Mouse (Mus musculus) Patski (cell line): ENCODE measurements around the gene Os9. TPM values are rescaled to one million over a fixed set of nuclear protein-coding genes. Genes with fewer than 3 reads are reported as not detected.
"Not testable (repeated sequence)": the region's sequence is repeated elsewhere in the genome, so short reads cannot be mapped to it uniquely, and the experiment has no call there.

Source experiments
- ATAC-seq: fragments of 100-300 bp; one replicate; pipeline ENCODE4 v1.8.0; 2021
- CTCF ChIA-PET: fragments of 350-600 bp; sonication (Branson Sonifier 250); formaldehyde crosslinking; loops from one replicate; lab custom pipeline; 2022; ENCODE audit warnings: inconsistent platforms; lab: Charles Lee
- POLR2A ChIA-PET: fragments of 350-600 bp; sonication (Branson Sonifier 250); formaldehyde crosslinking; loops from one replicate; lab custom pipeline; 2022; ENCODE audit warnings: antibody characterized with exemption, inconsistent platforms; lab: Charles Lee
- DNase-seq: peaks from one replicate; pipeline ENCODE4 v3.0.0-alpha.2; 2011; ENCODE audit warnings: low read depth, low spot score
- H3K27me3 ChIP-seq: fragments of 371-371 bp; one replicate; pipeline ENCODE4 v1.5.1; 2021
- CTCF ChIP-seq: fragments of 100-300 bp; IDR thresholded peaks from one replicate; pipeline ENCODE4 v1.5.1; 2021
- in situ Hi-C: fragments of 300-500 bp; cut with MboI; formaldehyde crosslinking; loops from 3 replicates; pipeline ENCODE4 v1.11.1; 2018; ENCODE audit warnings: low pct_unique_long_range_greater_than_20kb, mixed read lengths
- polyA plus RNA-seq: library from polyadenylated mRNA; unstranded; gene quantifications from one replicate; pipeline ENCODE4 v1.2.3, GENCODE M21; 2021

Os9 gene
- polyA plus RNA-seq, 1 experiment from 2014 or later: 173 TPM

DNA sequence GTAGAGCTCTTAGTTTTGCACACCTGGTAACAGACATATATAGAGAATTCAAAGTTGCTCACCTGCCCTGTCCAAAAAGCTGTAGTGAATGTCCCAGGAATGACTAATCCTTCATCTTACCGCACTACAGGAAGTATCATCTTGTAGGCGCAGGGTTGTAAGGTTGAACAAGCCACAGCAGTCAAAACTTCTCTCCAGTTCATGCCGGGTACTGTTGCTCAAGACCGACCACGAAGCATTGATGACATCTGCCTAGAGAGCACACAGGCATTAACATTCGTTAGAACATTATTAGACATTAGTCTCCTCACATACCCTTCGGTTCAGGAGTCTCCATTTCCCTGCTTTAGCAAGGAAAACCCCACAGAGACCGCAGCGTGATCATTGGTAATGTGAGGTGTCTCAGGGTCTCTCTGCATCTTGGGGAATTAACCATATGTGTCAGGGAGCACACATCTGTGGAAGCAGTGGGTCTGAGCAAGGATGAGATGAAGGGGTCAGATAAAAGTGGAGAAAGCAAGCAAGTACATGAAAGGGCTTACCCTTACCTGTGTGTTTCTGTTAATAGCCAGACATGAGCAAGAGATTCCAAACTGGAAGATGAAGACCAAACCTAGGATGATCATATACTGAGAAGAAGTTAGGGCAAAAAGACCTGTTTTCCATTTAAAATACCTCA, 52.4 kb downstream of the Os9 start:
- H3K27me3 ChIP-seq: no peaks in the 10 kb centered on the region
- no peak for ATAC-seq
- DNase-seq: no peak
- TF ChIP-seq CTCF: no peak
- ChIA-PET CTCF (interaction anchor here (1.3 to 1.7 kb wide), 2 partner anchors 10 to 15 kb away, joined by 4 read pairs; no protein-coding TSS in a partner anchor), POLR2A (no interaction called here)
- in situ Hi-C loops: loop anchor here (25.0 kb wide), 1 partner anchor 594 kb away; the partner anchor contains the start of genes Nab2 and Nemp1

GRCm38 (mm10) chr10:127066519-127067018, 54.4 kb downstream of the Os9 start:
- POLR2A ChIA-PET: no interaction called here
- in situ Hi-C loops: loop anchor here (25.0 kb wide), 1 partner anchor 596 kb away; the partner anchor contains the start of genes Nab2 and Nemp1
- DNase-seq: no peak
- no peak for TF ChIP-seq CTCF
- no peak for ATAC-seq
- CTCF ChIA-PET: no interaction called here
- H3K27me3 ChIP-seq: no peaks in the 10 kb centered on the region

GRCm38 (mm10) chr10:127065981-127066380, 55.0 kb downstream of the Os9 start:
- ATAC-seq (no peak), DNase-seq (no peak)
- POLR2A ChIA-PET: no interaction called here
- in situ Hi-C loops: loop anchor here (25.0 kb wide), 1 partner anchor 596 kb away; the partner anchor contains the start of genes Nab2 and Nemp1
- CTCF ChIA-PET: no interaction called here
- H3K27me3 ChIP-seq: no peaks in the 10 kb centered on the region
- TF ChIP-seq CTCF: no peak

DNA sequence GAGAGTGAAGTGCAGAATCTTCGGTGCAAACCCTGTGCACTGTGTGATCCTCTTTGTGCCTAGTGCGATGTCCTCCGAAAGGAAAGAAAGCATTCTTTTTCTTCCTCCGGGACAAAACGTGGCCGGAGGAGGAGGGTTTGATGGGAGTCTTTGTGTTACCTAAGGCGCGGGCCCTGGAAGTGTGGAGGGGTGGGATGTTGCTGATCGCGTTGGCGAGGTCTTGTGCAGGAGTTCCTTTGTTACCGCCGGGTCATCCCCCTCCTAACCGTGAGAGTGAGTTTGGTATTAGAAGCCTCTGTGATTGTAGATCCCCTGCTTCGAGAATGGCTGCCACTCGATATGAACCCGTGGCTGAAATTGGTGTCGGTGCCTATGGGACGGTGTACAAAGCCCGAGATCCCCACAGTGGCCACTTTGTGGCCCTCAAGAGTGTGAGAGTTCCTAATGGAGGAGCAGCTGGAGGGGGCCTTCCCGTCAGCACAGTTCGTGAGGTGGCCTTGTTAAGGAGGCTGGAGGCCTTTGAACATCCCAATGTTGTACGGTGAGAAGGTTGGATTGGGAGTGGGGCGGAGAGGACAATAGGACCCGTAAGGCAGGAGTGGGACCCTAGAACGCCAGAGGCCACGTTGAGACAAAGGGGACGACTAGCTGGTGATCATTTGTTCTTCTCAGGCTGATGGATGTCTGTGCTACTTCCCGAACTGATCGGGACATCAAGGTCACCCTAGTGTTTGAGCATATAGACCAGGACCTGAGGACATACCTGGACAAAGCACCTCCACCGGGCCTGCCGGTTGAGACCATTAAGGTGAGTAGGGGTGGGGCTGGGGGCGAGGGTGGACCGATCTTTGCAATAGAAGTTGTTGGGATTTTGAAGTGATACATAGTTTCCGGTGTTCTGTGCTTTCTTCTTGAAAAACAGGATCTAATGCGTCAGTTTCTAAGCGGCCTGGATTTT, 56.7 kb downstream of the Os9 start:
- no peak for TF ChIP-seq CTCF
- ATAC-seq (no peak), DNase-seq (no peak)
- in situ Hi-C loops: loop anchor here (25.0 kb wide), 1 partner anchor 598 kb away; the partner anchor contains the start of genes Nab2 and Nemp1
- CTCF ChIA-PET: interaction anchor here (0.8 kb wide), 1 partner anchor 9 kb away, joined by 3 read pairs; no protein-coding TSS in a partner anchor
- POLR2A ChIA-PET: interaction anchor here (0.6 to 1.1 kb wide), 2 partner anchors 10 to 81 kb away, joined by 3 read pairs; partner anchors contain the start of gene Agap2
- no peaks in the 10 kb centered on the region for H3K27me3 ChIP-seq

DNA sequence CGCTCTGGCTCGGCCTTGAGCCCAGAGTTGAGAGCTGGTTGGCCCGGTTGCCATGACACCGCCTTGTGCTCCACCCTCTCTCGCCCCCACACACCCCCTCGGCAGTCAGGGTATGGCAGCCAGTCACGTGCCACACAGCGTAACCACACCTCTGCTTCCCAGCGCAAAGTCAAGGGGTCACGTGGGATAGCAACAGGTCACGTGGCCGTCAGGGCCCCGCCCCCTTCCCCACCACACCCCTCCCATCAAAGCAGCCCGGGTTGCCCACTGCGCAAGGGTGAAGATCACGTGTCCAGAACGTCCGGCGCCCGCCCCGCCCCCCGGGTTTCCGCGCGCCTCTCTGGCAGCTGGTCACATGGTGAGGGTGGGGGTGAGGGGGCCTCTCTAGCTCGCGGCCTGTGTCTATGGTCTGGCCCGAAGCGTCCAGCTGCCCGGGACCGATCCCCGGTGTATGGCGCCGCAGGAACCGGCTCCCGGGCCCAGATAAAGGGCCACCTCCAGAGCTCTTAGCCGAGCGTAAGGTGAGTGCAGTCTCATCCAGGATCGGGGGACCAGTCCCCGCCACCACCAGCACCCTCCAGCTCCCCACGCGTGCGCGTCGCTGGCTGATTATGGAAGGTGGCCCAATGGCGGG, 57.6 kb downstream of the Os9 start, which contains the start of gene Cdk4:
Cdk4 (plus strand) TSS at position 296 of the 634 bp plus-strand sequence.
- ChIA-PET CTCF (interaction anchor here (0.8 kb wide), 1 partner anchor 10 kb away, joined by 3 read pairs; no protein-coding TSS in a partner anchor), POLR2A (interaction anchor here (0.6 to 1.1 kb wide), 3 partner anchors 11 to 82 kb away, joined by 3 read pairs; partner anchors contain the start of gene Agap2)
- peak; percentile 91 for DNase-seq
- no peaks in the 10 kb centered on the region for H3K27me3 ChIP-seq
- no peak for TF ChIP-seq CTCF
- ATAC-seq: peak; percentile 67
- in situ Hi-C loops: loop anchor here (25.0 kb wide), 1 partner anchor 599 kb away; the partner anchor contains the start of genes Nab2 and Nemp1

DNA sequence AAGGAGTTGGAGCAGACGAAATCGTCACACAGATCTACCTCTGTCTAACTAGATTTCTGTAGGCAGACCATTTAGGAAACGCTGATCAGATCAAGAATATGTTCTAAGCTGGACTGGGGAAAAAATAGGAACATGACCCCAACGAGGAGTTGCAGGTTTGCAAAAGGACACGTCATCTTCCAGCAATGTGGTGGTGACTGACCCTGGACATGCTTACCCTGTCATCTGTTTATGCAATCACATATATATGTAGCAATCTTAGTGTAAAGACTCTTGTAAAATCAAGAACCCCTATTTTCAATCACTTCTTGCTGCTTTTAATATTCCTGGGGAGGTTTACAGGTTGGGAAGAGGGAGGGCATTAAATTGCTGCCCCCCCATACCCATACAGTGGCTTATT, 58.4 kb downstream of the Os9 start:
- no peak for ATAC-seq
- POLR2A ChIA-PET: interaction anchor here (1.0 to 1.1 kb wide), 2 partner anchors 12 to 29 kb away, joined by 3 read pairs; partner anchors contain the start of gene Agap2
- no peaks in the 10 kb centered on the region for H3K27me3 ChIP-seq

GRCm38 (mm10) chr10:127062101-127062500, 58.8 kb downstream of the Os9 start:
- ATAC-seq, POLR2A ChIA-PET, DNase-seq, H3K27me3 ChIP-seq: not testable (repeated sequence)
- in situ Hi-C loops: loop anchor here (25.0 kb wide), 1 partner anchor 600 kb away; the partner anchor contains the start of genes Nab2 and Nemp1
- CTCF ChIA-PET: interaction anchor here (1.0 to 1.5 kb wide), 2 partner anchors 30 to 141 kb away, joined by 3 to 6 read pairs; no protein-coding TSS in a partner anchor

More for the DNA sequence above, 58.4 kb downstream of the Os9 start:
- DNase-seq: no peak
- CTCF ChIA-PET: interaction anchor here (1.5 kb wide), 1 partner anchor 31 kb away, joined by 6 read pairs; no protein-coding TSS in a partner anchor
- in situ Hi-C loops: loop anchor here (25.0 kb wide), 1 partner anchor 600 kb away; the partner anchor contains the start of genes Nab2 and Nemp1
- no peak for TF ChIP-seq CTCF

DNA sequence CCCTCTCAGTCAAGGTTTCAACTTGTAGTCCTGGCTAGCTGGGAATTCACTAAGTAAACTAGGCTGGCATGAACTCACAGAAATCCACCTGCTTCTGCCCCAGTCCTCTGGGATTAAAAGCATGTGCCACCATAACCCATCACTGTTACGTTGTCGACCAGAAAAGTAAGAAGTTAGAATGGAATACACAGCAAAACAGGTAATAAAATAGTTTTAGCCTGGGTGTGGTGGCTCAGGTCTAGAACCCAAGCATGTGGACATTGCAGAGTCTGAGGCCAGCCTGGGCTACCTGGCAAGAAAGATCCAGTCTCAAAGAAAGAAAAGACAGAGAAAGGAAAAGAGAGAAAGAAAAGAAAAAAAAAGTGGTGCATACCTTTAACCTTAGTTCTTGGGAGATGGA, 59.4 kb downstream of the Os9 start:
- TF ChIP-seq CTCF: no peak
- DNase-seq: no peak
- CTCF ChIA-PET: interaction anchor here (1.0 to 1.5 kb wide), 2 partner anchors 30 to 141 kb away, joined by 3 to 6 read pairs; no protein-coding TSS in a partner anchor
- POLR2A ChIA-PET: no interaction called here
- no peaks in the 10 kb centered on the region for H3K27me3 ChIP-seq
- no peak for ATAC-seq
- in situ Hi-C loops: loop anchor here (25.0 kb wide), 1 partner anchor 601 kb away; the partner anchor contains the start of genes Nab2 and Nemp1

- in situ Hi-C loops: loop anchor here (25.0 kb wide), 1 partner anchor 601 kb away; the partner anchor contains the start of genes Nab2 and Nemp1
- ChIA-PET POLR2A (interaction anchor here (0.5 to 0.7 kb wide), 2 partner anchors 32 to 139 kb away, joined by 3 read pairs; no protein-coding TSS in a partner anchor), CTCF (interaction anchor here (1.0 kb wide), 1 partner anchor 140 kb away, joined by 3 read pairs; no protein-coding TSS in a partner anchor)
- DNase-seq (no peak), ATAC-seq (no peak)
- H3K27me3 ChIP-seq: no peaks in the 10 kb centered on the region
- TF ChIP-seq CTCF: no peak
These were observed 59.8 kb downstream of the Os9 start for GRCm38 (mm10) chr10:127061085-127061484.
